Mouse (Mus musculus) CH12.LX (cell line): ENCODE results near the gene Ccr8.

Source experiments
- CTCF ChIP-seq, 2 experiments: IDR thresholded peaks in 1 of 2; conservative IDR thresholded peaks in 1 of 2; 2 replicates each; pipeline ENCODE4 v1.5.1; 2011 to 2012; ENCODE audit warnings: low read depth in 2 of 2, low read length in 2 of 2, improper control_type of control experiment in 1 of 2, inconsistent platforms in 1 of 2, mild to moderate bottlenecking in 1 of 2, moderate library complexity in 1 of 2
- ETS1 ChIP-seq: conservative IDR thresholded peaks from 2 replicates; pipeline ENCODE4 v1.6.1; 2012; ENCODE audit warnings: low read depth, mild to moderate bottlenecking, inconsistent platforms, low read length, improper control_type of control experiment, moderate library complexity
- GABPA ChIP-seq: IDR thresholded peaks from 2 replicates; pipeline ENCODE4 v1.6.1; 2012; ENCODE audit warnings: low read depth, low read length, improper control_type of control experiment, inconsistent platforms; ENCODE audit not compliant: insufficient replicate concordance
- NELFE ChIP-seq: IDR thresholded peaks from 2 replicates; pipeline ENCODE4 v1.6.1; 2011; ENCODE audit warnings: low read depth, low read length, improper control_type of control experiment

GRCm38 (mm10) chr9:120071251-120071650, 20.7 kb upstream of the Ccr8 start:
- no peak for TF ChIP-seq ETS1
- TF ChIP-seq NELFE = no peak
- TF ChIP-seq CTCF (conservative IDR thresholded peaks at IDR 0.05 in 1 of 2, IDR thresholded peaks at IDR 0.05 in 1 of 2; ENCODE audit: low read depth in 2 of 2, low read length in 2 of 2) = no peak
- TF ChIP-seq GABPA = no peak
